Mouse (Mus musculus) mature B cell (primary cell): ENCODE data around the gene Slc39a11.

Source experiments
- in situ Hi-C: fragments of 300-500 bp; cut with MboI; formaldehyde crosslinking; loops from 2 replicates; pipeline ENCODE4 v1.14.3; 2019

Gene Slc39a11

DNA sequence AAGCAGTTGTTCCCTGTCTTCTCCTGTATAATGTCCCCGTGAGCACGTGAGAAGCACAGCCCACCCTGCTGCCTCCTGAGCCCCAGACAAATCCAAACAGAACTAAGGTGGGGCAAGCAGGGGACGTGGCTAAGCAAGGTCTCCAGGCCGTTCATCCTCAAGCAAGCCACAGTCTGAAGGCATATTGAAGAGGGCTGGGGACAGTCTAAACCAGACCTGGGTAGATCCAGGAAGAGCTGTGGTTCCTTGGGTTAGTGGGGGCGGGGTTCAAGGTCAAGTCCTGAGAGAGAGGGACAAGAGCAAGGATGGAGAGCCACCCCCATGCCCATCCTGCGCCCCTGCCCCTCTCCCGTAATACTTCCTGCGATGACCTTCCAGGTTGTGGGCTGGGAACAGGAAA, 452.3 kb downstream of the Slc39a11 start:
- in situ Hi-C loops = loop anchor here (25.0 kb wide), 2 partner anchors 215 to 415 kb away; partner anchors contain the start of gene Sstr2

DNA sequence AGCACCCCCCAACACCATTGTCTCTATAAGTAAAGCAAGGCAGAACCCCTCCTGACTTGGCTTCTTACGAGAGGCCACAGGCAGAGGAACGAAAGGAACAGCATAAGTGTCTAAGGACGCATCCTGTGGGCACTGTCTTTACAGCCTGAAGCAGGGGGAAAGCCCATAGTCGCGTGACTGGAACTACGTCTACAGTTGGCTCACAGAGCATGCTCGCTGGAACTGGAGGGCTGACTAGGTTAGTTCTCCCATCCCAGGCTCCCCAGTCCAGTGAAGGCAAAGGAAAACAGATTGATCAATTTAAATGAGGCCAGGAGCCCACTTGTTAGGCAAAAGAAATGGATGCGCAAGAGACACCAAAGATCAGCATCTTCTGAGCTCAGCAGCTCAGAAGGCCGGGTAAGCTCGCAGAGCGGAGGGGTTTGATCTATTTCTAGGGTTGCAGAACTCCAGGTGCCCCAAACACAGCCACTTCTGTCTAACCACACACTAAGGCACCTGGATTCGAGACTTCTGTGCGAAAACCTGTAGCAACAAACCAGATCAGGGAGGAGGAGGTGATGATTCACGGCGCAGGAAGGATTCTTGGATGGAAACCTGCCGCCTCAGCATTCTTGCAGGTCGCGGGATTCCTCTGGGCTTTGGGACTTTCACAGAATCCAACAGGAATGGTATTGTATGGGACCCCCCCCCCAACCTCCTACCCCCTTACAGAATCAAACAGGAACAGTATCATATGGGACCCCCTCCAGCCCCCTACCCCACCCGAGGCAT, 453.5 kb downstream of the Slc39a11 start:
- in situ Hi-C loops = loop anchor here (25.0 kb wide), 2 partner anchors 216 to 416 kb away; partner anchors contain the start of gene Sstr2
